Mouse (Mus musculus) fibroblast of lung, adult 2 months (primary cell): Measurements from ENCODE around the gene P4hb.
"Not testable (repeated sequence)": the region's sequence is repeated elsewhere in the genome, so short reads cannot be mapped to it uniquely, and the experiment has no call there.

ENCODE experiments used
- DNase-seq: peaks from one replicate; pipeline ENCODE4 v3.0.0-alpha.2; 2011; ENCODE audit warnings: low read depth

Gene P4hb

GRCm38 (mm10) chr11:120598283-120598989 lies 25.4 kb upstream of the P4hb start, which contains the start of the genes Alyref and Anapc11:
Gene Alyref, minus strand, starts transcription at chr11:120598365.
Gene Anapc11, plus strand, starts transcription at chr11:120598421.
- peak; percentile 80 for DNase-seq

- no peak for DNase-seq
Measured at GRCm38 (mm10) chr11:120597240-120598235, 24.5 kb upstream of the P4hb start.

GRCm38 (mm10) chr11:120588531-120588930 lies 15.5 kb upstream of the P4hb start:
- no peak for DNase-seq

- DNase-seq, result no peak
Measured at GRCm38 (mm10) chr11:120583937-120584336, 10.9 kb upstream of the P4hb start.

- not testable (repeated sequence) for DNase-seq
Measured at GRCm38 (mm10) chr11:120582982-120583293, 9.9 kb upstream of the P4hb start.

- no peak for DNase-seq
Measured at GRCm38 (mm10) chr11:120582268-120582981, 9.4 kb upstream of the P4hb start.

GRCm38 (mm10) chr11:120581490-120582267 lies 8.6 kb upstream of the P4hb start, which contains the start of gene Arhgdia:
Gene Arhgdia, minus strand, starts transcription at chr11:120581624.
- DNase-seq, result no peak

- DNase-seq, result no peak
Measured at GRCm38 (mm10) chr11:120580871-120581331, 7.8 kb upstream of the P4hb start.

- no peak for DNase-seq
Measured at GRCm38 (mm10) chr11:120580190-120580589, 7.1 kb upstream of the P4hb start.

GRCm38 (mm10) chr11:120579316-120580107 lies 6.5 kb upstream of the P4hb start:
- no peak for DNase-seq

GRCm38 (mm10) chr11:120578694-120579243 lies 5.7 kb upstream of the P4hb start:
- DNase-seq, result no peak

GRCm38 (mm10) chr11:120578024-120578693 lies 5.1 kb upstream of the P4hb start:
- no peak for DNase-seq

- DNase-seq, result no peak
Measured at GRCm38 (mm10) chr11:120577211-120578023, 4.4 kb upstream of the P4hb start.

- no peak for DNase-seq
Measured at GRCm38 (mm10) chr11:120576365-120576981, 3.4 kb upstream of the P4hb start.

- DNase-seq, result no peak
Measured at GRCm38 (mm10) chr11:120575940-120576339, 2.9 kb upstream of the P4hb start.

- no peak for DNase-seq
Measured at GRCm38 (mm10) chr11:120575046-120575445, 2.0 kb upstream of the P4hb start.

GRCm38 (mm10) chr11:120574278-120574600 lies 1.2 kb upstream of the P4hb start:
- no peak for DNase-seq

- no peak for DNase-seq
Measured at GRCm38 (mm10) chr11:120573585-120574277, 678 bp upstream of the P4hb start.
